Mouse (Mus musculus): Measurements from ENCODE around the gene Kpna7. TPM values are rescaled to one million over a fixed set of nuclear protein-coding genes. Genes with fewer than 3 reads are reported as not detected.

The Kpna7 gene
- polyA plus RNA-seq, 1 experiment from 2014 or later = not detected

GRCm38 (mm10) chr5:144948422-144948821 is 135.4 kb downstream of the Kpna7 start:
- no peak for ATAC-seq
- peaks cover 13% of the 10 kb centered on the region for H3K4me1 ChIP-seq (replicated peaks; ENCODE audit: control insufficient read depth, insufficient read depth, low read length)
- H3K9me3 ChIP-seq (ENCODE audit: control insufficient read depth, low read length) = no peaks in the 10 kb centered on the region
- H3K9ac ChIP-seq (replicated peaks; ENCODE audit: low read depth, low read length) = no peak overlapping the region
- no peaks in the 10 kb centered on the region for H3K36me3 ChIP-seq (ENCODE audit: control insufficient read depth, insufficient read depth)
- WGBS = 76% methylated on average over 11 of the region's 11 CpGs
- no peak overlapping the region for H3K4me3 ChIP-seq (replicated peaks; ENCODE audit: low read length)
- H3K27ac ChIP-seq (ENCODE audit: low read length) = no peak overlapping the region
- H3K27me3 ChIP-seq (replicated peaks; ENCODE audit: control insufficient read depth, insufficient read depth, low read length) = no peaks in the 10 kb centered on the region
- no peak overlapping the region for H3K4me2 ChIP-seq (ENCODE audit: low read length)

GRCm38 (mm10) chr5:144948002-144948401 is 135.8 kb downstream of the Kpna7 start:
- H3K27me3 ChIP-seq (replicated peaks; ENCODE audit: control insufficient read depth, insufficient read depth, low read length) = no peaks in the 10 kb centered on the region
- H3K4me1 ChIP-seq (replicated peaks; ENCODE audit: control insufficient read depth, insufficient read depth, low read length) = peaks cover 13% of the 10 kb centered on the region
- no peaks in the 10 kb centered on the region for H3K36me3 ChIP-seq (ENCODE audit: control insufficient read depth, insufficient read depth)
- H3K9ac ChIP-seq (replicated peaks; ENCODE audit: low read depth, low read length) = no peak overlapping the region
- H3K4me2 ChIP-seq (ENCODE audit: low read length) = no peak overlapping the region
- H3K9me3 ChIP-seq (ENCODE audit: control insufficient read depth, low read length) = no peaks in the 10 kb centered on the region
- no peak overlapping the region for H3K27ac ChIP-seq (ENCODE audit: low read length)
- 74% methylated on average over 1 of the region's 1 CpGs for WGBS
- ATAC-seq = no peak
- no peak overlapping the region for H3K4me3 ChIP-seq (replicated peaks; ENCODE audit: low read length)

- Histone ChIP-seq H3K4me3 (replicated peaks; ENCODE audit: low read length) (no peak overlapping the region), H3K27me3 (replicated peaks; ENCODE audit: control insufficient read depth, insufficient read depth, low read length) (no peaks in the 10 kb centered on the region), H3K36me3 (ENCODE audit: control insufficient read depth, insufficient read depth) (no peaks in the 10 kb centered on the region), H3K4me1 (replicated peaks; ENCODE audit: control insufficient read depth, insufficient read depth, low read length) (peaks cover 16% of the 10 kb centered on the region), H3K4me2 (ENCODE audit: low read length) (no peak overlapping the region), H3K27ac (ENCODE audit: low read length) (no peak overlapping the region), H3K9me3 (ENCODE audit: control insufficient read depth, low read length) (no peaks in the 10 kb centered on the region), H3K9ac (replicated peaks; ENCODE audit: low read depth, low read length) (no peak overlapping the region)
- ATAC-seq = peak; percentile 39
- 32% methylated on average over 4 of the region's 4 CpGs for WGBS
Observed at GRCm38 (mm10) chr5:144946032-144946431, 137.8 kb downstream of the Kpna7 start.

GRCm38 (mm10) chr5:144944932-144945331 is 138.9 kb downstream of the Kpna7 start:
- Histone ChIP-seq H3K9me3 (ENCODE audit: control insufficient read depth, low read length) (no peaks in the 10 kb centered on the region), H3K4me3 (replicated peaks; ENCODE audit: low read length) (no peak overlapping the region), H3K4me1 (replicated peaks; ENCODE audit: control insufficient read depth, insufficient read depth, low read length) (peaks cover 19% of the 10 kb centered on the region), H3K9ac (replicated peaks; ENCODE audit: low read depth, low read length) (no peak overlapping the region), H3K27ac (ENCODE audit: low read length) (no peak overlapping the region), H3K27me3 (replicated peaks; ENCODE audit: control insufficient read depth, insufficient read depth, low read length) (no peaks in the 10 kb centered on the region), H3K36me3 (ENCODE audit: control insufficient read depth, insufficient read depth) (no peaks in the 10 kb centered on the region), H3K4me2 (ENCODE audit: low read length) (no peak overlapping the region)
- no peak for ATAC-seq
- WGBS = 89% methylated on average over 7 of the region's 7 CpGs

- peaks cover 19% of the 10 kb centered on the region for H3K4me1 ChIP-seq (replicated peaks; ENCODE audit: control insufficient read depth, insufficient read depth, low read length)
- H3K9me3 ChIP-seq (ENCODE audit: control insufficient read depth, low read length) = no peaks in the 10 kb centered on the region
- H3K27me3 ChIP-seq (replicated peaks; ENCODE audit: control insufficient read depth, insufficient read depth, low read length) = no peaks in the 10 kb centered on the region
- no peak for ATAC-seq
- no peaks in the 10 kb centered on the region for H3K36me3 ChIP-seq (ENCODE audit: control insufficient read depth, insufficient read depth)
- no peak overlapping the region for H3K4me2 ChIP-seq (ENCODE audit: low read length)
- H3K9ac ChIP-seq (replicated peaks; ENCODE audit: low read depth, low read length) = no peak overlapping the region
- H3K4me3 ChIP-seq (replicated peaks; ENCODE audit: low read length) = no peak overlapping the region
- no peak overlapping the region for H3K27ac ChIP-seq (ENCODE audit: low read length)
- WGBS = 84% methylated on average over 4 of the region's 4 CpGs
Observed at GRCm38 (mm10) chr5:144944370-144944769, 139.5 kb downstream of the Kpna7 start.

GRCm38 (mm10) chr5:144943346-144943745 is 140.5 kb downstream of the Kpna7 start:
- ATAC-seq = no peak
- Histone ChIP-seq H3K9me3 (ENCODE audit: control insufficient read depth, low read length) (no peaks in the 10 kb centered on the region), H3K36me3 (ENCODE audit: control insufficient read depth, insufficient read depth) (no peaks in the 10 kb centered on the region), H3K4me3 (replicated peaks; ENCODE audit: low read length) (no peak overlapping the region), H3K27me3 (replicated peaks; ENCODE audit: control insufficient read depth, insufficient read depth, low read length) (no peaks in the 10 kb centered on the region), H3K4me1 (replicated peaks; ENCODE audit: control insufficient read depth, insufficient read depth, low read length) (peaks cover 15% of the 10 kb centered on the region), H3K4me2 (ENCODE audit: low read length) (no peak overlapping the region), H3K9ac (replicated peaks; ENCODE audit: low read depth, low read length) (no peak overlapping the region), H3K27ac (ENCODE audit: low read length) (no peak overlapping the region)
- WGBS = 90% methylated on average over 6 of the region's 6 CpGs

GRCm38 (mm10) chr5:144942431-144942830 is 141.4 kb downstream of the Kpna7 start:
- Histone ChIP-seq H3K4me3 (replicated peaks; ENCODE audit: low read length) (no peak overlapping the region), H3K9me3 (ENCODE audit: control insufficient read depth, low read length) (no peaks in the 10 kb centered on the region), H3K36me3 (ENCODE audit: control insufficient read depth, insufficient read depth) (no peaks in the 10 kb centered on the region), H3K4me2 (ENCODE audit: low read length) (no peak overlapping the region), H3K27me3 (replicated peaks; ENCODE audit: control insufficient read depth, insufficient read depth, low read length) (no peaks in the 10 kb centered on the region), H3K9ac (replicated peaks; ENCODE audit: low read depth, low read length) (no peak overlapping the region), H3K4me1 (replicated peaks; ENCODE audit: control insufficient read depth, insufficient read depth, low read length) (peaks cover 15% of the 10 kb centered on the region), H3K27ac (ENCODE audit: low read length) (no peak overlapping the region)
- WGBS = 67% methylated on average over 9 of the region's 9 CpGs
- ATAC-seq = no peak

- Histone ChIP-seq H3K9ac (replicated peaks; ENCODE audit: low read depth, low read length) (no peak overlapping the region), H3K27me3 (replicated peaks; ENCODE audit: control insufficient read depth, insufficient read depth, low read length) (no peaks in the 10 kb centered on the region), H3K9me3 (ENCODE audit: control insufficient read depth, low read length) (no peaks in the 10 kb centered on the region), H3K36me3 (ENCODE audit: control insufficient read depth, insufficient read depth) (no peaks in the 10 kb centered on the region), H3K27ac (ENCODE audit: low read length) (no peak overlapping the region), H3K4me2 (ENCODE audit: low read length) (no peak overlapping the region), H3K4me1 (replicated peaks; ENCODE audit: control insufficient read depth, insufficient read depth, low read length) (peaks cover 8% of the 10 kb centered on the region), H3K4me3 (replicated peaks; ENCODE audit: low read length) (no peak overlapping the region)
- 55% methylated on average over 3 of the region's 3 CpGs for WGBS
- peak; percentile 50; the same call in 1 of the 2 replicates for ATAC-seq
Observed at GRCm38 (mm10) chr5:144940904-144941303, 142.9 kb downstream of the Kpna7 start.

- no peaks in the 10 kb centered on the region for H3K27me3 ChIP-seq (replicated peaks; ENCODE audit: control insufficient read depth, insufficient read depth, low read length)
- H3K4me1 ChIP-seq (replicated peaks; ENCODE audit: control insufficient read depth, insufficient read depth, low read length) = peaks cover 6% of the 10 kb centered on the region; the same call in 1 of the 2 replicates
- 70% methylated on average over 2 of the region's 2 CpGs for WGBS
- H3K27ac ChIP-seq (ENCODE audit: low read length) = no peak overlapping the region
- H3K4me3 ChIP-seq (replicated peaks; ENCODE audit: low read length) = no peak overlapping the region
- H3K4me2 ChIP-seq (ENCODE audit: low read length) = no peak overlapping the region
- H3K9me3 ChIP-seq (ENCODE audit: control insufficient read depth, low read length) = no peaks in the 10 kb centered on the region
- H3K9ac ChIP-seq (replicated peaks; ENCODE audit: low read depth, low read length) = no peak overlapping the region
- H3K36me3 ChIP-seq (ENCODE audit: control insufficient read depth, insufficient read depth) = no peaks in the 10 kb centered on the region
- no peak for ATAC-seq
Observed at GRCm38 (mm10) chr5:144937304-144937703, 146.5 kb downstream of the Kpna7 start.
